Mouse (Mus musculus) kidney, adult 8-10 months (tissue): ENCODE measurements around the gene Mapre3.
A peak's percentile ranks its signal among the peaks of the same experiment; 100 is the strongest.
"Not testable (repeated sequence)": the region's sequence is repeated elsewhere in the genome, so short reads cannot be mapped to it uniquely, and the experiment has no call there.

Experiments
- DNase-seq, 2 experiments: peaks; one replicate each; pipeline ENCODE4 v3.0.0; 2022

Mapre3 gene

GRCm38 (mm10) chr5:30824124-30824988 is 9.9 kb downstream of the Mapre3 start:
- DNase-seq = no peak

GRCm38 (mm10) chr5:30825166-30825565 is 10.7 kb downstream of the Mapre3 start:
- no peak for DNase-seq

- DNase-seq = no peak
Measured at GRCm38 (mm10) chr5:30825821-30826220, 11.4 kb downstream of the Mapre3 start.

- DNase-seq = peak; percentile 39 to 56
Measured at GRCm38 (mm10) chr5:30833416-30833815, 19.0 kb downstream of the Mapre3 start.

GRCm38 (mm10) chr5:30839731-30840130 is 25.3 kb downstream of the Mapre3 start:
- peak; percentile 24 to 32 for DNase-seq

GRCm38 (mm10) chr5:30841896-30842295 is 27.5 kb downstream of the Mapre3 start:
- DNase-seq = no peak

GRCm38 (mm10) chr5:30849891-30850555 is 35.6 kb downstream of the Mapre3 start:
- DNase-seq = peak; percentile 55 to 78

- DNase-seq = no peak
Measured at GRCm38 (mm10) chr5:30850556-30850925, 36.1 kb downstream of the Mapre3 start.

GRCm38 (mm10) chr5:30853522-30853921 is 39.1 kb downstream of the Mapre3 start:
- DNase-seq = no peak

- peak; percentile 49 to 60 for DNase-seq
Measured at GRCm38 (mm10) chr5:30855674-30856073, 41.2 kb downstream of the Mapre3 start.

GRCm38 (mm10) chr5:30856124-30856523 is 41.7 kb downstream of the Mapre3 start:
- DNase-seq = no peak

- no peak for DNase-seq
Measured at GRCm38 (mm10) chr5:30863852-30864251, 49.4 kb downstream of the Mapre3 start.

- DNase-seq = no peak
Measured at GRCm38 (mm10) chr5:30864322-30864721, 49.9 kb downstream of the Mapre3 start.

- DNase-seq = no peak
Measured at GRCm38 (mm10) chr5:30866871-30867270, 52.4 kb downstream of the Mapre3 start.

GRCm38 (mm10) chr5:30867712-30868111 is 53.3 kb downstream of the Mapre3 start, which contains the start of gene Tmem214:
Gene Tmem214 (plus strand): TSS chr5:30868012.
- no peak for DNase-seq

GRCm38 (mm10) chr5:30868981-30869380 is 54.5 kb downstream of the Mapre3 start:
- no peak for DNase-seq

GRCm38 (mm10) chr5:30869405-30870130 is 55.1 kb downstream of the Mapre3 start:
- DNase-seq = peak; percentile 85 to 91

GRCm38 (mm10) chr5:30870131-30870406 is 55.6 kb downstream of the Mapre3 start:
- no peak for DNase-seq

GRCm38 (mm10) chr5:30872574-30872973 is 58.1 kb downstream of the Mapre3 start:
- no peak for DNase-seq

- DNase-seq = no peak
Measured at GRCm38 (mm10) chr5:30874365-30874764, 59.9 kb downstream of the Mapre3 start.

- DNase-seq = no peak
Measured at GRCm38 (mm10) chr5:30878616-30879015, 64.2 kb downstream of the Mapre3 start.

- no peak for DNase-seq
Measured at GRCm38 (mm10) chr5:30879347-30879943, 65.0 kb downstream of the Mapre3 start.

- DNase-seq = not testable (repeated sequence)
Measured at GRCm38 (mm10) chr5:30881839-30882238, 67.4 kb downstream of the Mapre3 start.
